Mouse (Mus musculus): ENCODE data around the gene Hoxb7.

Hoxb7 gene

GRCm38 (mm10) chr11:96285771-96286738 lies at the start of gene Hoxb7:
Gene Hoxb7, plus strand, starts transcription at chr11:96286623.
- no peak for DNase-seq

GRCm38 (mm10) chr11:96240211-96240610 lies 46.2 kb upstream of the Hoxb7 start:
- DNase-seq, result peak; percentile 1

GRCm38 (mm10) chr11:96250901-96251300 lies 35.5 kb upstream of the Hoxb7 start:
- DNase-seq, result no peak

- no peak for DNase-seq
Measured at GRCm38 (mm10) chr11:96251480-96252031, 34.9 kb upstream of the Hoxb7 start.

GRCm38 (mm10) chr11:96252541-96253120 lies 33.8 kb upstream of the Hoxb7 start:
- DNase-seq, result no peak

GRCm38 (mm10) chr11:96254221-96254620 lies 32.2 kb upstream of the Hoxb7 start:
- DNase-seq, result no peak

- no peak for DNase-seq
Measured at GRCm38 (mm10) chr11:96255111-96255995, 31.1 kb upstream of the Hoxb7 start.

- DNase-seq, result no peak
Measured at GRCm38 (mm10) chr11:96255996-96256445, 30.4 kb upstream of the Hoxb7 start.

GRCm38 (mm10) chr11:96257141-96257540 lies 29.3 kb upstream of the Hoxb7 start:
- no peak for DNase-seq

- DNase-seq, result no peak
Measured at GRCm38 (mm10) chr11:96259038-96259437, 27.4 kb upstream of the Hoxb7 start.

GRCm38 (mm10) chr11:96259511-96259910 lies 26.9 kb upstream of the Hoxb7 start:
- no peak for DNase-seq

- no peak for DNase-seq
Measured at GRCm38 (mm10) chr11:96260310-96260970, 26.0 kb upstream of the Hoxb7 start.

GRCm38 (mm10) chr11:96261323-96261890 lies 25.0 kb upstream of the Hoxb7 start:
- no peak for DNase-seq

GRCm38 (mm10) chr11:96262262-96262830 lies 24.1 kb upstream of the Hoxb7 start:
- DNase-seq, result no peak

- no peak for DNase-seq
Measured at GRCm38 (mm10) chr11:96263636-96264389, 22.6 kb upstream of the Hoxb7 start.

- no peak for DNase-seq
Measured at GRCm38 (mm10) chr11:96264390-96265020, 21.9 kb upstream of the Hoxb7 start.

GRCm38 (mm10) chr11:96265954-96266353 lies 20.5 kb upstream of the Hoxb7 start:
- DNase-seq, result no peak

- no peak for DNase-seq
Measured at GRCm38 (mm10) chr11:96267021-96267920, 19.2 kb upstream of the Hoxb7 start.

Measured in cerebellum, adult 9-10 months (tissue).